Comparison of ENCODE assay signal across 8 mouse cellular contexts in genomic region chr1:85898761-85899387, GRCm38 (mm10). TPM values are rescaled to one million over a fixed set of nuclear protein-coding genes. Genes with fewer than 3 reads are reported as not detected.
A peak's percentile ranks its signal among the peaks of the same experiment; 100 is the strongest.
DNase-seq lines count a peak whose midpoint lies in the region; ATAC-seq and TF ChIP-seq lines count a peak whose summit lies in the region.

No protein-coding gene starts in this region.

- H3K27me3 ChIP-seq in hindbrain, embryonic 12.5 days: no peaks in the 10 kb centered on the region
- H3K27me3 ChIP-seq in midbrain, postnatal 0 days (ENCODE audit: insufficient read depth, low read length): no peaks in the 10 kb centered on the region

- no peak for DNase-seq in layer of hippocampus, adult 2 months (ENCODE audit: low spot score in 2 of 2)
- no peak for DNase-seq in layer of hippocampus, adult 8-10 months (ENCODE audit: low spot score in 2 of 2)
- DNase-seq in cerebellum, postnatal 36 days: peak; percentile 69 to 73
- no peak for DNase-seq in midbrain, postnatal 0 days (ENCODE audit: low spot score)
- no peak for DNase-seq in gastrocnemius, postnatal 4 days (ENCODE audit: low spot score in 2 of 2)
- DNase-seq in c-Kit-positive CD71-positive TER-119-positive erythroid progenitor cells, embryonic 14.5 days (ENCODE audit: low spot score): no peak

- 27% methylated on average over 12 of the region's 12 CpGs for whole genome bisulfite sequencing in hindbrain, embryonic 12.5 days
- 9% methylated on average over 12 of the region's 12 CpGs for WGBS in midbrain, postnatal 0 days

- peak overlapping the region; percentile 49 for H3K4me3 ChIP-seq in layer of hippocampus, adult 2 months
- H3K4me3 ChIP-seq in hindbrain, embryonic 12.5 days: no peak overlapping the region
- peak overlapping the region; percentile 12; the same call in 1 of the 2 replicates for H3K4me3 ChIP-seq in midbrain, postnatal 0 days (ENCODE audit: low read depth, low read length)

- peaks cover 11% of the 10 kb centered on the region for H3K36me3 ChIP-seq in hindbrain, embryonic 12.5 days
- H3K36me3 ChIP-seq in midbrain, postnatal 0 days (ENCODE audit: insufficient read depth, low read length): peaks cover 9% of the 10 kb centered on the region

- H3K9me3 ChIP-seq in hindbrain, embryonic 12.5 days (replicated peaks): no peaks in the 10 kb centered on the region
- H3K9me3 ChIP-seq in midbrain, postnatal 0 days (ENCODE audit: low read length): no peaks in the 10 kb centered on the region

- TF ChIP-seq CTCF in layer of hippocampus, adult 2 months (conservative IDR thresholded peaks at IDR 0.05): no peak
- TF ChIP-seq CTCF in midbrain, postnatal 0 days (IDR thresholded peaks at IDR 0.05): no peak; the same call in 1 of the 2 replicates

- peak overlapping the region; percentile 92 for H3K27ac ChIP-seq in layer of hippocampus, adult 2 months
- peak overlapping the region; percentile 64 for H3K27ac ChIP-seq in hindbrain, embryonic 12.5 days
- H3K27ac ChIP-seq in midbrain, postnatal 0 days (ENCODE audit: low read depth, low read length): peak overlapping the region; percentile 79

- peak overlapping the region; percentile 29 for H3K9ac ChIP-seq in hindbrain, embryonic 12.5 days
- peak overlapping the region; percentile 50 for H3K9ac ChIP-seq in midbrain, postnatal 0 days (replicated peaks; ENCODE audit: low read length, poor library complexity, severe bottlenecking)

- ATAC-seq in hindbrain, embryonic 12.5 days (ENCODE audit: low FRiP score): no peak
- no peak; the same call in 1 of the 2 replicates for ATAC-seq in midbrain, postnatal 0 days (ENCODE audit: low FRiP score)
- ATAC-seq in megakaryocyte, adult 5-6 weeks (ENCODE audit: poor library complexity, severe bottlenecking): no peak

- peaks cover 81% of the 10 kb centered on the region for H3K4me1 ChIP-seq in hindbrain, embryonic 12.5 days
- H3K4me1 ChIP-seq in midbrain, postnatal 0 days (ENCODE audit: insufficient read depth, low read length): peaks cover 53% of the 10 kb centered on the region

- H3K4me2 ChIP-seq in hindbrain, embryonic 12.5 days (replicated peaks): peak overlapping the region; percentile 80
- peak overlapping the region; percentile 86 for H3K4me2 ChIP-seq in midbrain, postnatal 0 days (ENCODE audit: low read depth, low read length, poor library complexity, severe bottlenecking)

RNA-seq across cellular contexts. Expression of gene Itm2c, which starts 4.8 kb away (rescaled TPM):
- 100 to 1,000 TPM; 748 to 802 TPM for total RNA-seq in layer of hippocampus, adult 2 months (2021)
- 100 to 1,000 TPM; 782 to 804 (median 787) TPM for total RNA-seq in layer of hippocampus, adult 8-10 months (2022)
- polyA plus RNA-seq in hindbrain, embryonic 12.5 days (2016; fragmentation: Nextera tagmentation; extraction: Ambion mirVana): 169 and 173 TPM in 2 replicates
- 312 and 376 TPM in 2 replicates for total RNA-seq in midbrain, postnatal 0 days (2014; rRNA removed)
- 293 and 297 TPM in 2 replicates for polyA plus RNA-seq in midbrain, postnatal 0 days (2015; fragmentation: Nextera tagmentation; extraction: Ambion mirVana)
- 10 to 100 TPM; 79.6 to 80.8 TPM for total RNA-seq in gastrocnemius, postnatal 4 days (2021)
- total RNA-seq in megakaryocyte, adult 5-6 weeks (2015): 32.8 and 32.9 TPM in 2 replicates
- total RNA-seq in megakaryocyte, adult 5-6 weeks (2017): 77.9 and 83.6 TPM in 2 replicates

RNA-seq across cellular contexts. Expression of gene 4933407L21Rik, which starts 29.4 kb away (rescaled TPM):
- total RNA-seq in layer of hippocampus, adult 2 months (2021): 1 to 10 TPM; 3.3 to 3.6 TPM
- total RNA-seq in layer of hippocampus, adult 8-10 months (2022): 1 to 10 TPM; 4.3 to 5.3 (median 4.5) TPM
- polyA plus RNA-seq in hindbrain, embryonic 12.5 days (2016; fragmentation: Nextera tagmentation; extraction: Ambion mirVana): 1.3 and 1.6 TPM in 2 replicates
- 9.4 and 10.6 TPM in 2 replicates for total RNA-seq in midbrain, postnatal 0 days (2014; rRNA removed)
- 8.5 and 10.1 TPM in 2 replicates for polyA plus RNA-seq in midbrain, postnatal 0 days (2015; fragmentation: Nextera tagmentation; extraction: Ambion mirVana)
- total RNA-seq in gastrocnemius, postnatal 4 days (2021): under 1 TPM; 0.39 to 0.96 TPM
- total RNA-seq in megakaryocyte, adult 5-6 weeks (2015): not detected in 2 replicates
- total RNA-seq in megakaryocyte, adult 5-6 weeks (2017): 0.22 TPM in 1 of 2 replicates, not detected in the other

Comparison
In these comparisons a context has a peak if more than half of its experiments do, and no peak if none do; other contexts are left out.
1. DNase-seq: peak in cerebellum, postnatal 36 days (2 of 2); none in layer of hippocampus, adult 2 months (0 of 2), layer of hippocampus, adult 8-10 months (0 of 2), midbrain, postnatal 0 days (single experiment), gastrocnemius, postnatal 4 days (0 of 2) and c-Kit-positive CD71-positive TER-119-positive erythroid progenitor cells, embryonic 14.5 days (single experiment).
2. Peak in every context shown above with its lines, with median percentiles within 50 percentile points of each other: H3K27ac ChIP-seq.